Mouse (Mus musculus): ENCODE results near the gene Arid1b.

GRCm38 (mm10) chr17:5197083-5197482 lies 203.0 kb downstream of the Arid1b start:
- no peak for TF ChIP-seq CTCF (IDR thresholded peaks at IDR 0.05; ENCODE audit: low read depth)
- TF ChIP-seq EP300 (IDR thresholded peaks at IDR 0.05; ENCODE audit: low read depth): no peak

Data from liver, postnatal 0 days (tissue).